Mouse (Mus musculus): Measurements from ENCODE around the gene Mvb12b.

- TF ChIP-seq CTCF (IDR thresholded peaks at IDR 0.05; ENCODE audit: borderline replicate concordance, control insufficient read depth, extremely low read depth, insufficient read depth, low read length, poor library complexity) (no peak), POLR2A (IDR thresholded peaks at IDR 0.05; ENCODE audit: control insufficient read depth, extremely low read depth, insufficient read depth, low read length, poor library complexity) (no peak)
Measured at GRCm38 (mm10) chr2:33754317-33754633, 133.5 kb downstream of the Mvb12b start.
